Mouse (Mus musculus): ENCODE results near the gene Gas7. TPM values are rescaled to one million over a fixed set of nuclear protein-coding genes. Genes with fewer than 3 reads are reported as not detected.

Gas7 gene
- total and polyA plus RNA-seq, 2 experiments from 2014 or later, result 46.8 to 76.0 TPM

DNA sequence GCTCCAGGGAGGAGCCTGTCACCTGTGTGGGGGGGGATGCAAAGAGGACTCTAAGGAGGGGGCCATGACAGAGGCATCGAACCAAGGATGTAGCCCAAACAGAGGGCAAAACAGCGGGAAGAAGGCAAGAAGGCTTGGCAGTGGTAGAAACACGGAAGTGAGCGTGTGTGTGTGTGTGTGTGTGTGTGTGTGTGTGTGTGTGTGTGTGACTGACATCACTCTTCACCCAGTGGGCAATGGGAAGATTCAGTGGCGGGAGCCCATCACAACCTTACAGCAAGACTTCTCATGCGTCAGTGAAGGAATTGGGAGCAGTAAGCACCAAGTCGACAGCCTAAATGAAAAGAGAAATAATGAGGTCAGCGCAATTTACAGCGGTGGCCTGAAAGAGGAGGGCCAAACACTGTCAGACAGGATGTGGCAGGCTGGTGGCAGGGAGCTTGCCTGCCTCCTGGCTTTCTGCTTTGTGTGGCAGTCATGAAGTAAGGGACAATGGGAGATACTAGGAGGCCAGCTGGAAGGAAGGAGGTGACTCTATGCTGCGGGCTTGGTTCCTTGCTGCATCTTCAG, 153.0 kb downstream of the Gas7 start:
- no peak for DNase-seq (ENCODE audit: low spot score)
- peak; percentile 3; the same call in 1 of the 2 replicates for TF ChIP-seq CTCF (IDR thresholded peaks at IDR 0.05; ENCODE audit: low read depth)
- peaks cover 2% of the 10 kb centered on the region; the same call in 1 of the 2 replicates for H3K4me1 ChIP-seq (ENCODE audit: insufficient read depth, low read length)
- H3K9me3 ChIP-seq (ENCODE audit: low read length), result no peaks in the 10 kb centered on the region
- no peak overlapping the region for H3K4me3 ChIP-seq (ENCODE audit: low read length)
- 69% methylated on average over 10 of the region's 10 CpGs for WGBS
- no peaks in the 10 kb centered on the region for H3K36me3 ChIP-seq (ENCODE audit: insufficient read depth, low read length)
- peak; percentile 43; the same call in 1 of the 2 replicates for ATAC-seq
- no peaks in the 10 kb centered on the region for H3K27me3 ChIP-seq (ENCODE audit: insufficient read depth, low read length)
- H3K27ac ChIP-seq, result peak overlapping the region; percentile 41; the same call in 1 of the 2 replicates
- no peak overlapping the region for H3K9ac ChIP-seq (replicated peaks; ENCODE audit: low read length)
- H3K4me2 ChIP-seq (ENCODE audit: low read depth, low read length), result no peak overlapping the region

DNA sequence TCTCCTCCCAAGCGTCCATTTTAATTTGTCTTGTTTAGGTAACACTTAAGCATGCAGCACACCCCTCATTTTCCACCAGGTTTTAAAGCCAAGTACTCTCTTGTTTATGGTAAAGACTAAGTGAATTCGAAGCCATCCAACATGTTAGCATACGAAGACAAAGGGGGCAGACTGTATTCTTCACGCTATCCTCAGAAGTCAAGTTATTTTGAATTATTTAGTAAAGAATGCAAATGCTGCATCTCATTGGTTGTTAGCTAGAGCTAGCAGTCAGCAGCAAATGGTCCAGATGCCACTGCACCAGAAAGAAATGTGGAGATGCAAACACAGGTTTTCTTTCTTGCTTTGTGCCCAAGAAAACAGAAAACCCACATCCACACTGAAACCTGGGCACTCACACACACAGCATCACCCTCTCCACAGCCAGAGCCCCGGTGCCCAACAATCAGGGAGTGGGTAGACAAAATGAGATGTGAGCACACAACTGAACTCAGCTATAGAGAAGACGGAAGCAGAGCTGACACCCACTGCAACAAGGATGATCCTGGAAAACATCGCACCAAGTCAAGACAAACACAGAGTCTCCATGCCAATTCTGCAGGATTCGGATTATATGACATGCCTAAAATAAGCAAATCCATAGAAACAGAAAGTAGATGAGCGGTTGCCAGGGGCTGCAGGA, 157.1 kb downstream of the Gas7 start:
- Histone ChIP-seq H3K4me2 (ENCODE audit: low read depth, low read length) (no peak overlapping the region), H3K36me3 (ENCODE audit: insufficient read depth, low read length) (no peaks in the 10 kb centered on the region), H3K27me3 (ENCODE audit: insufficient read depth, low read length) (no peaks in the 10 kb centered on the region), H3K4me1 (ENCODE audit: insufficient read depth, low read length) (no peaks in the 10 kb centered on the region), H3K27ac (no peak overlapping the region; the same call in 1 of the 2 replicates), H3K9me3 (ENCODE audit: low read length) (no peaks in the 10 kb centered on the region), H3K4me3 (ENCODE audit: low read length) (no peak overlapping the region), H3K9ac (replicated peaks; ENCODE audit: low read length) (no peak overlapping the region)
- ATAC-seq, result no peak
- DNase-seq (ENCODE audit: low spot score), result no peak
- WGBS, result 68% methylated on average over 9 of the region's 9 CpGs
- no peak for TF ChIP-seq CTCF (IDR thresholded peaks at IDR 0.05; ENCODE audit: low read depth)

DNA sequence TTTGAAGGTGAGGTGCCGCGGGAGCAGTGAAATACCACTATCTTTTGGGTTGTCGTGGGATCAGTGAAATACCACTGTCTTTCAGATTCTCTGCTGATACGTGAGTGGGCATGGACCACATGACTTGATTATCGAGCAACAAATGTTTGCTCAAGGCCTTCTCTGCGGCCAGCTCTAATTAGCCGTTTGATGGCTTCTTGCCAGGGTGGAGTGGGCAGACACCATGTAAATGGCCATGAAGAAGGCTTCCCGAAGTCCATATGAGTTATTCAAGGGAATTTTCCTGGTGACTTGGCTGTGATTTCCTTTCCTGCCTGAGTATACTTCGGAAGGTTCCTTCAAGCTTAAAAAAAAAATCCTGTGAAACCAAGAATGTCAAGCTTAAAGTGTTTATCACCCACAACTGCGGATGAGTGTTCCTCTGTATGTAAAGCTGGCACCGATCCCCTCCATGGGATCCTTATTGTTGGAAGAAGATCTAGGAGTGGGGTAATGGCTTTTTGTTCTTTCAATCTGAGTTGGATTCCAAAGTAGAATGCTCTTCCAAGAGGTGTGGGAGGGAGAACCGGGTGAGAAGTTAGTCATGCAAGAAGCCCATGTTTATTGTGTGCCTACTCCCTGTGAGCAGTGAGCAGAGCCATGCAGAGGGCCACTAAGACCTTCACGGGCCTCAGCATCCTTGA, 161.5 kb downstream of the Gas7 start:
- H3K27me3 ChIP-seq (ENCODE audit: insufficient read depth, low read length), result no peaks in the 10 kb centered on the region
- no peak for TF ChIP-seq CTCF (IDR thresholded peaks at IDR 0.05; ENCODE audit: low read depth)
- WGBS, result 69% methylated on average over 13 of the region's 13 CpGs
- no peak overlapping the region for H3K4me3 ChIP-seq (ENCODE audit: low read length)
- H3K4me2 ChIP-seq (ENCODE audit: low read depth, low read length), result no peak overlapping the region
- DNase-seq (ENCODE audit: low spot score) (peak; percentile 22), ATAC-seq (no peak)
- no peak overlapping the region for H3K9ac ChIP-seq (replicated peaks; ENCODE audit: low read length)
- H3K27ac ChIP-seq, result no peak overlapping the region
- no peaks in the 10 kb centered on the region for H3K9me3 ChIP-seq (ENCODE audit: low read length)
- H3K4me1 ChIP-seq (ENCODE audit: insufficient read depth, low read length), result no peaks in the 10 kb centered on the region
- no peaks in the 10 kb centered on the region for H3K36me3 ChIP-seq (ENCODE audit: insufficient read depth, low read length)

DNA sequence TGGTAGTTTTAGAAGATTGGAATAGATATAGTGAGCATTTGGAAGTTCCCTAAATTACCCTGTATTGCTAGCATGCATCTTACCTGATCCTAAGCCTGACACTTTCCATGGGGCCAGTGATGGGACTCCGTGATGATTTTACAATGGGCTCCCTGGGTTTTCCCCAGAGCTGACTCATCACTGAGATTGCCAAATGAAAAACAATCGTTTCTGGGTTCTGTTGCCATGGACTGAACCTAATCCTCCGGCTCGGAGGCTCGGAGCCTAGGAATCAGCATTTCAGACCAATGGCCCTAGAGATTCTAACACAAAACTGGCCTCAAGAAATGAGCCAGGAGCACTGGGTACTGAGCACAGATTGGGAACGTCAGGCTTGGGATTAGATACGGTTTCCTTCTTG, 167.1 kb downstream of the Gas7 start:
- Histone ChIP-seq H3K9me3 (ENCODE audit: low read length) (no peaks in the 10 kb centered on the region), H3K9ac (replicated peaks; ENCODE audit: low read length) (no peak overlapping the region), H3K27me3 (ENCODE audit: insufficient read depth, low read length) (no peaks in the 10 kb centered on the region), H3K27ac (no peak overlapping the region), H3K4me3 (ENCODE audit: low read length) (no peak overlapping the region), H3K36me3 (ENCODE audit: insufficient read depth, low read length) (no peaks in the 10 kb centered on the region), H3K4me2 (ENCODE audit: low read depth, low read length) (no peak overlapping the region), H3K4me1 (ENCODE audit: insufficient read depth, low read length) (no peaks in the 10 kb centered on the region)
- no peak for DNase-seq (ENCODE audit: low spot score)
- TF ChIP-seq CTCF (IDR thresholded peaks at IDR 0.05; ENCODE audit: low read depth), result no peak
- 50% methylated on average over 7 of the region's 7 CpGs for WGBS
- no peak for ATAC-seq

DNA sequence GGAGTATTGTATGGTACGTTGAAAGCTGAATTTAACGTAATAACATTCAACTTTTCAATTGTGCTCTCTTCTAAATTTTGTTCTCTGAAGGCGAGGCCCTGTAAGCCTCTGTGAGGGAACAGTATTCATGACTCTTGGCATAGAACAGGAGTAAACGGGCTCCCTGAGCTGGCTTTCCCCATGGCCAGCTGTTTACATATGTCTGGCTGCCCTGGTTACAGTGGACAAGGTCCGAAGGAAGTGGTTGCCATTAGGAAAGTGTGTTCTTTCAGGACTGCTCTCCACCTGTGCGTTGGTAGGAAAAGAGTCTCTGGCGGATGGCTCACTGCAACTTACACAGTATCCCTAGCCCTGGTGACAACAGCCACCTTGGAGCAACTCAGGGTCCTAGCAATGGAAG, 171.9 kb downstream of the Gas7 start:
- Histone ChIP-seq H3K4me3 (ENCODE audit: low read length) (no peak overlapping the region), H3K4me2 (ENCODE audit: low read depth, low read length) (no peak overlapping the region), H3K9ac (replicated peaks; ENCODE audit: low read length) (no peak overlapping the region), H3K4me1 (ENCODE audit: insufficient read depth, low read length) (no peaks in the 10 kb centered on the region), H3K27ac (no peak overlapping the region), H3K36me3 (ENCODE audit: insufficient read depth, low read length) (no peaks in the 10 kb centered on the region), H3K9me3 (ENCODE audit: low read length) (no peaks in the 10 kb centered on the region), H3K27me3 (ENCODE audit: insufficient read depth, low read length) (no peaks in the 10 kb centered on the region)
- WGBS, result 87% methylated on average over 7 of the region's 7 CpGs
- DNase-seq (ENCODE audit: low spot score) (no peak), ATAC-seq (no peak)
- TF ChIP-seq CTCF (IDR thresholded peaks at IDR 0.05; ENCODE audit: low read depth), result no peak

DNA sequence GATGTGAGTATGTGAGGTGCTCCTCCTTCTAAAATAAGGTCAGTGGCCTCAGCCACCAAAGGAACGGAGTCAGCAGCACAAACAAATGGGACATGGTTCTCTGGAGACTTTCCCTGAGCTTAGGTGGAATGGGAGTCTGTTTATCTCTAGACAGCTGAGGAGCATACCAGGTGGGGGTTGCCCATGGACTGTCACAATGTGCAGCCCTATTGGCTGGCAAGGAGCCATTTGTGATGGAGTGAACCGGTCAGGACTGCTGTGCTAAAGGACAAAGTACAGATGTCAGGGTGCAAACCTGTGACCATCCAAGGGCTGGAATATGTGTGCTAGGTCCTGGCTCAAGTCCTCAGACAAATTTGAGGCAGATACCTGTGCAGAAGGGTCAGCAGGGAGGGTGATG, 173.3 kb downstream of the Gas7 start:
- H3K4me1 ChIP-seq (ENCODE audit: insufficient read depth, low read length), result no peaks in the 10 kb centered on the region

More for the DNA sequence above, 173.3 kb downstream of the Gas7 start:
- no peaks in the 10 kb centered on the region for H3K9me3 ChIP-seq (ENCODE audit: low read length)
- no peak for TF ChIP-seq CTCF (IDR thresholded peaks at IDR 0.05; ENCODE audit: low read depth)
- ATAC-seq, result no peak
- H3K4me3 ChIP-seq (ENCODE audit: low read length), result no peak overlapping the region
- H3K9ac ChIP-seq (replicated peaks; ENCODE audit: low read length), result no peak overlapping the region
- no peaks in the 10 kb centered on the region for H3K36me3 ChIP-seq (ENCODE audit: insufficient read depth, low read length)
- 83% methylated on average over 2 of the region's 2 CpGs for WGBS
- H3K27me3 ChIP-seq (ENCODE audit: insufficient read depth, low read length), result no peaks in the 10 kb centered on the region
- H3K4me2 ChIP-seq (ENCODE audit: low read depth, low read length), result no peak overlapping the region
- H3K27ac ChIP-seq, result no peak overlapping the region
- DNase-seq (ENCODE audit: low spot score), result no peak

All from hindbrain, postnatal 0 days (tissue).